Mouse (Mus musculus): Measurements from ENCODE around the gene Usp3.

GRCm38 (mm10) chr9:66575041-66575877 is 17.7 kb downstream of the Usp3 start:
- no peak for TF ChIP-seq CTCF (IDR thresholded peaks at IDR 0.05; ENCODE audit: borderline replicate concordance, insufficient read depth, low read depth, low read length)
- TF ChIP-seq POLR2A (IDR thresholded peaks at IDR 0.05; ENCODE audit: borderline replicate concordance, insufficient read depth, low read length), result no peak

Data from cerebellum, adult 2 months (tissue).